Mouse (Mus musculus) kidney, embryonic 14.5 days (tissue): ENCODE results near the gene Olfr1346. TPM values are rescaled to one million over a fixed set of nuclear protein-coding genes. Genes with fewer than 3 reads are reported as not detected.

Experiments used
- polyA plus RNA-seq: library from polyadenylated mRNA; unstranded; fragments of >200 nt; fragmentation: Nextera tagmentation; extraction: Ambion mirVana; gene quantifications from 2 replicates; pipeline ENCODE4 v1.2.1, GENCODE M21; 2014

The Olfr1346 gene
- polyA plus RNA-seq, 1 experiment from 2014 or later, result not detected

Other genes with a start within 250 kb of the Olfr1346 start
- gene Zscan5b, start 244.8 kb upstream of the Olfr1346 start, polyA plus RNA-seq, result not detected in 2 replicates
- not detected in 2 replicates for gene Epp13, start 214.4 kb upstream of the Olfr1346 start, polyA plus RNA-seq
- 4.4 and 4.8 TPM in 2 replicates for gene Zfp667, start 180.5 kb upstream of the Olfr1346 start, polyA plus RNA-seq
- 4.1 and 5.5 TPM in 2 replicates for gene Zfp583, start 135.8 kb upstream of the Olfr1346 start, polyA plus RNA-seq
- gene Gm3854, start 123.3 kb upstream of the Olfr1346 start, polyA plus RNA-seq, result 2.6 TPM in 2 replicates
- gene Zfp78, start 103.8 kb upstream of the Olfr1346 start, polyA plus RNA-seq, result 2.1 TPM in 2 replicates
- 7.5 and 8.7 TPM in 2 replicates for gene Zfp28, start 83.8 kb upstream of the Olfr1346 start, polyA plus RNA-seq
- not detected in 2 replicates for gene Smim17, start 68.4 kb upstream of the Olfr1346 start, polyA plus RNA-seq
- not detected in 2 replicates for gene Gm20715, start 56.8 kb upstream of the Olfr1346 start, polyA plus RNA-seq
- gene Olfr1344, start 28.4 kb upstream of the Olfr1346 start, polyA plus RNA-seq, result not detected in 2 replicates
- gene Olfr1336, start 10.9 kb upstream of the Olfr1346 start, polyA plus RNA-seq, result not detected in 2 replicates
- gene Olfr5, start 19.8 kb downstream of the Olfr1346 start, polyA plus RNA-seq, result not detected in 2 replicates
- gene Olfr1347, start 32.7 kb downstream of the Olfr1346 start, polyA plus RNA-seq, result not detected in 2 replicates
- gene Olfr1348, start 41.6 kb downstream of the Olfr1346 start, polyA plus RNA-seq, result not detected in 2 replicates
- not detected in 2 replicates for gene Olfr1349, start 55.8 kb downstream of the Olfr1346 start, polyA plus RNA-seq
- not detected in 2 replicates for gene Olfr1350, start 97.7 kb downstream of the Olfr1346 start, polyA plus RNA-seq
- 4.7 and 6.0 TPM in 2 replicates for gene Zim1, start 229.3 kb downstream of the Olfr1346 start, polyA plus RNA-seq